Mouse (Mus musculus) effector memory CD4-positive, alpha-beta T cell, adult 7 months (primary cell): ENCODE measurements around the gene Renbp. TPM values are rescaled to one million over a fixed set of nuclear protein-coding genes. Genes with fewer than 3 reads are reported as not detected.

Experiments used
- polyA plus RNA-seq: library from polyadenylated mRNA; unstranded; fragments of 100-300 nt; shearing (Covaris generic); gene quantifications from one replicate; pipeline ENCODE4 v1.2.1, GENCODE M21; 2017

The Renbp gene
- 1.8 TPM for polyA plus RNA-seq

DNA sequence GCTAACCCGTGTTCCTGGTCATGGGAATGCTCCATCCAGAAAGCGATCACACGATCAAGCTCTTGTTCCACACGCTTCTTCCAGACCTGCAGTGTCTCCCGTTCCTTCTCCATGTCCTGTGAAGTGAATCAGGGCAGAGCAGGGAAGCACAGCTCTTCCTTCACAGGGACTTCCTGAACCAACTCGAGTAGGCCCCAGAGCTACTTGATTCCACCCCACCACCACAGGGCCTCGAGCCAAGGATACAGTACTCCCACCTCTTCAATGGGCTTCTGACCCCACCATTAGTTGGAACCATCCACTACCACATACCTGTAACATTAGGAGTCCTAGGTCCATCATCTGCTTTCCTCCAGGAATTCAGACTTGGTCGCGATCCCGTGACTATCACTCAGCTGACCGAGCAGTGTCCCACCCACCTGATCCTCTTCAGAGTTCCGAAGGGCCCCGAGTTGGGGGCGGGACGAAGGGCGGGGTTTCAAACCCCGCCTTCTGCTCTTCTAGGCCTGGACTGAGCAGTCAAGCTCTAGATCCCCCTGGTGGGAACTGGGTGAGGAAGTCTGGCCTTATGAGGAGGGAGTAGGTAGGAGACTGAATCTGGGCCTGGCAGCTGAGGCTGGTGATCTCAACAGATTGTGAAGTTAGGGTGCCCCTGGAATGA, at the start of gene Renbp:
Renbp (minus strand) TSS at position 449 of the 661 bp plus-strand sequence.

GRCm38 (mm10) chrX:73966248-73967176, 35.9 kb upstream of the Renbp start, which contains the start of gene Hcfc1:
Gene Hcfc1 (minus strand): TSS chrX:73966357.

GRCm38 (mm10) chrX:73921823-73922549, 8.7 kb downstream of the Renbp start, which contains the start of the genes Arhgap4 and Naa10:
Gene Arhgap4 (minus strand): TSS chrX:73921870.
Gene Naa10 (minus strand): TSS chrX:73921944.

DNA sequence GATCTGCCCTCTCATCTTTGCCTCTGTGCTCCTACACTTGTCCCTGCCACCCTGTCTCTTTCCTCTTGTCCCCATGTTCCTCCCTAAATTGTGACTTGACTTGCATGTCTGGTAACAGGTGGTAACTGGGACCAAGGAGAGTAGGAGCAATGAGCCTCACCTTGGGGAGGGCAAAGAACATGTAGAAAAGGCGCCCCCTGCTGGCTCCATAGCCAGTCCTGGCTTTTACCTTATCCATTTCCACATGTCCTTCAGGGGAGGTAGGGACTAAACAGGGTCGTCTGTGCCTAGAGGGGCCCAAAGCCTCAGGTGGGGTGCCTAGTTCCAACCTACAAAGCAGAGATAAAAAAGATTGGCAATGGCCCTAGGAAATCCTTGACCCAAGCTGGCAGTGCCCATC, 34.9 kb downstream of the Renbp start, which contains the start of gene L1cam:
L1cam (minus strand) TSS at position 387 of the 400 bp plus-strand sequence.

DNA sequence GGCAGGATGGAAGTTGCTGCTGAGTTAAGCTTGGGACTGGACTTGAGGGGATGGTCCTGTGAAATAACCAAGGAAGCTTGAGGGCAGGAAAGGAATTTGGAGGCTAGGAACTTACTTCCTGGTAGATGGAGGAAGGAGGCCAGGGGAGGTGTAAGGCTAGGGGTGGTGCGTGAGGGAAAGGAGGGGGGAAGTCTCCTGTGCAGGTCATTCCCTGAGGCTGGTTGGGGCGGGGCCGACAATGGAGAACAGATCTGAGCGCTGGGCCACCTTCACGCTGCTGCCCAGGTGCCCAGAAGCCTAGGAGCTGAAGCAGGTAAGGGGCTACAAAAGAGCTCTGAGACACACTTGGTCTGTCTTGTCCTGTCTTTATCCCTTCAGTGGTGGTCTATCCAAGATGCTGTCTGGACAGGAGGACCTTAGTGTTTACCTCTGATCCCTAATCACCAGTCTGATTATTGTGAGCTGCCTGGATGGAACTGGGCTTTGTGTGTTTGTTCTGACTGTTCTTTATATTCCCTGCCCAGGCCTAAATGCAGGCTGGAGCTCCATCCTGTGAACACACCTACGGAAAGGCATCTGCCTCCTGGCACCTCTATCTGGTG, 39.0 kb downstream of the Renbp start, which contains the start of gene Avpr2:
Avpr2 (plus strand) TSS at position 552 of the 602 bp plus-strand sequence.

Other genes with a start within 250 kb of the Renbp start
- 197 TPM for gene Bcap31, start 214.7 kb downstream of the Renbp start, polyA plus RNA-seq
- 15.5 TPM for gene Abcd1, start 214.3 kb downstream of the Renbp start, polyA plus RNA-seq
- gene Plxnb3, start 173.8 kb downstream of the Renbp start, polyA plus RNA-seq = 0.21 TPM
- 0.68 TPM for gene Srpk3, start 156.4 kb downstream of the Renbp start, polyA plus RNA-seq
- 168 TPM for gene Idh3g, start 144.0 kb downstream of the Renbp start, polyA plus RNA-seq
- 217 TPM for gene Ssr4, start 143.8 kb downstream of the Renbp start, polyA plus RNA-seq
- gene Pdzd4, start 105.9 kb downstream of the Renbp start, polyA plus RNA-seq = 0.10 TPM
- 1.5 TPM for gene Avpr2, start 38.7 kb downstream of the Renbp start, polyA plus RNA-seq
- 24.8 TPM for gene L1cam, start 34.7 kb downstream of the Renbp start, polyA plus RNA-seq
- 216 TPM for gene Arhgap4, start 9.0 kb downstream of the Renbp start, polyA plus RNA-seq
- gene Naa10, start 8.9 kb downstream of the Renbp start, polyA plus RNA-seq = 116 TPM
- gene Hcfc1, start 35.5 kb upstream of the Renbp start, polyA plus RNA-seq = 31.7 TPM
- 143 TPM for gene Irak1, start 93.1 kb upstream of the Renbp start, polyA plus RNA-seq
- gene Opn1mw, start 196.6 kb upstream of the Renbp start, polyA plus RNA-seq = not detected
- gene Mecp2, start 204.5 kb upstream of the Renbp start, polyA plus RNA-seq = 53.0 TPM
- gene Tex28, start 237.0 kb upstream of the Renbp start, polyA plus RNA-seq = not detected
- not detected for gene Tktl1, start 246.4 kb upstream of the Renbp start, polyA plus RNA-seq